Mouse (Mus musculus): ENCODE measurements at regions not wholly inside any gene's neighbourhood (a gene's known extent, or its start where the extent isn't known, plus 50 kb on each side); places are given as distances from the start of the nearest gene placed in this dataset.

GRCm38 (mm10) chr9:84360484-84360883, 435.5 kb downstream of the Bckdhb start:
- TF ChIP-seq CTCF (IDR thresholded peaks at IDR 0.05; ENCODE audit: low read depth, low read length): no peak
- TF ChIP-seq EP300 (IDR thresholded peaks at IDR 0.05; ENCODE audit: insufficient read depth, low read depth, low read length): no peak
- TF ChIP-seq POLR2A (IDR thresholded peaks at IDR 0.05; ENCODE audit: insufficient read depth, low read length): no peak

Measured in ES-Bruce4 (cell line).